Mouse (Mus musculus): Measurements from ENCODE around the gene Olfr767. TPM values are rescaled to one million over a fixed set of nuclear protein-coding genes. Genes with fewer than 3 reads are reported as not detected.

The Olfr767 gene
- total RNA-seq (2023), result 0.09 TPM in 1 of 2 replicates, not detected in the other

GRCm38 (mm10) chr10:129082810-129083209 is at the start of gene Olfr767:
Gene Olfr767, minus strand, starts transcription at chr10:129082910.

GRCm38 (mm10) chr10:129117761-129118160 is 35.1 kb upstream of the Olfr767 start, which contains the start of gene Olfr769:
Gene Olfr769, minus strand, starts transcription at chr10:129117861.

DNA sequence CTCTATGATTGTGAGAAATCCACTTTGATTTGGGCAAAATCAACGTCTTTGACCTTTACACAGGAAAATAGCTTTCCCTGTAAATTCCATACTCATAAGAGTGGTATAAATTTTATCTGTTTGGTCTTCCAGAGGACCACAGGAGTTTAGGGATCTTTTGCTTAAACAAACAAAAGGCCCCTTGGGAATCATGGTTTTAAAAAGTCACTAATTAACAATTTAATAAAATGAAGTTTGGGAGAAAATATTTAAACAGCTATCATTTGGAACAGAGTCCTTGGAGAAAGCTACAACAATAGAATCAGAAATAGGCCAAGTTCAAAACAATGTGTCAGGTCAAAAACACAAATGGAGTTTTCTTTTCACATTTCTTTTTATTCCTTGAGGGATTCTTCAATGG is 16.6 kb upstream of the Olfr767 start, which contains the start of gene Olfr768:
TSS of gene Olfr768 (minus strand) at position 101 of the 400 bp plus-strand sequence.

DNA sequence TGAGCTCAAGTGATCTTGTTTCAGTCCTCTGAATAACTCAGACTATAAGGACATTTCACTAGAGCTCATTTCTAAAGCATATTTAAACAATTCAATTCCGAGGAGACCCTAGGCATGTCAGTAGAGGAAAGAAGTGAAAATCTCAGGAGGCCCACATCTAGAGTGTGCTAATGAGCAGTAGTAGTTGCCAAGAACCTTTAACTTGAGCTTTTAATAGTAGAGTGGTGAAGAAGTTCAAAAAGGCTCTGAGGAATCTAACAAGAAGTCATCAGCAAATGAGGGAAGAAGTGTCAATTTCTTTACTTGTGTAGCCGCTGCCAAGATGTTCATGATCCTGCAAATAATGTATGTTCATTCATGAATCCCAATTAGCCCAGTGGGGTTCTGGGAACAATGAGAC is 13.8 kb downstream of the Olfr767 start, which contains the start of gene Olfr766-ps1:
TSS of gene Olfr766-ps1 (minus strand) at position 101 of the 400 bp plus-strand sequence.

DNA sequence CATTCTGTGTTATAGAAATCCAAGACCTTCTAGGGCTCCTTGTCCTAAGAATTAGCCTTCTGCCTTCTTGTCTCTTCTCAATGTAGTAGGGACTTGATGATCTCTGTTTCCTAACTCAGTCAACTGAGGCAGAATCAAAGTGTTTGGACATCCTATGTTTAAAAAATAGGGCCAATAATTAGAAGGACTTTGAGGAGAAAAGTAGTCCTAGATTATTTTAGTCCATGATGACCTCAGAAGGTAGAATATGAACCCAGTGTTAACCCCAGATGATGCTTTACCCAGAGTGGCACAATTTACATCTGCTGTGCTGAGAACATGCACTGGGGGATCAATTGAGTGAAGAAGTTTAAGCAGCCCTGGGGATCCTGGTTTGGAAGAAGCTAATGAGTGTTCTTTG is 32.8 kb downstream of the Olfr767 start, which contains the start of gene Olfr765:
TSS of gene Olfr765 (minus strand) at position 101 of the 400 bp plus-strand sequence.

GRCm38 (mm10) chr10:129039796-129040195 is 42.9 kb downstream of the Olfr767 start, which contains the start of gene Olfr764-ps1:
Gene Olfr764-ps1, minus strand, starts transcription at chr10:129039896.

Other genes with a start within 250 kb of the Olfr767 start
- 0.09 and 0.16 TPM in 2 replicates for gene Gdf11, start 191.2 kb downstream of the Olfr767 start, total RNA-seq (2023)
- gene Cd63, start 181.9 kb downstream of the Olfr767 start, total RNA-seq (2023), result 149 and 180 TPM in 2 replicates
- gene Rdh5, start 160.0 kb downstream of the Olfr767 start, total RNA-seq (2023), result 3.3 and 5.5 TPM in 2 replicates
- 81.6 and 81.7 TPM in 2 replicates for gene Bloc1s1, start 158.9 kb downstream of the Olfr767 start, total RNA-seq (2023)
- gene Itga7, start 149.1 kb downstream of the Olfr767 start, total RNA-seq (2023), result 0.13 TPM in 1 of 2 replicates, not detected in the other
- gene Mettl7b, start 121.9 kb downstream of the Olfr767 start, total RNA-seq (2023), result not detected in 2 replicates
- not detected in 2 replicates for gene Olfr9, start 93.5 kb downstream of the Olfr767 start, total RNA-seq (2023)
- gene Olfr763, start 72.1 kb downstream of the Olfr767 start, total RNA-seq (2023), result not detected in 2 replicates
- not detected in 2 replicates for gene Olfr764-ps1, start 43.0 kb downstream of the Olfr767 start, total RNA-seq (2023)
- gene Olfr765, start 32.9 kb downstream of the Olfr767 start, total RNA-seq (2023), result not detected in 2 replicates
- not detected in 2 replicates for gene Olfr766-ps1, start 13.9 kb downstream of the Olfr767 start, total RNA-seq (2023)
- gene Olfr768, start 16.5 kb upstream of the Olfr767 start, total RNA-seq (2023), result not detected in 2 replicates
- gene Olfr769, start 35.0 kb upstream of the Olfr767 start, total RNA-seq (2023), result not detected in 2 replicates
- gene Olfr770, start 56.1 kb upstream of the Olfr767 start, total RNA-seq (2023), result not detected in 2 replicates
- not detected in 2 replicates for gene Olfr771, start 81.8 kb upstream of the Olfr767 start, total RNA-seq (2023)
- not detected in 2 replicates for gene Olfr772, start 95.0 kb upstream of the Olfr767 start, total RNA-seq (2023)
- not detected in 2 replicates for gene Olfr773, start 104.5 kb upstream of the Olfr767 start, total RNA-seq (2023)
- not detected in 2 replicates for gene Olfr774, start 153.3 kb upstream of the Olfr767 start, total RNA-seq (2023)
- gene Olfr775, start 165.5 kb upstream of the Olfr767 start, total RNA-seq (2023), result not detected in 2 replicates
- gene Olfr776, start 176.2 kb upstream of the Olfr767 start, total RNA-seq (2023), result not detected in 2 replicates
- gene Olfr777, start 188.6 kb upstream of the Olfr767 start, total RNA-seq (2023), result not detected in 2 replicates
- not detected in 2 replicates for gene Olfr780, start 235.2 kb upstream of the Olfr767 start, total RNA-seq (2023)
- gene Olfr781, start 245.9 kb upstream of the Olfr767 start, total RNA-seq (2023), result not detected in 2 replicates

Measured in neutrophil, adult 65 days (primary cell).